Mouse (Mus musculus): ENCODE measurements around the gene Chtop. TPM values are rescaled to one million over a fixed set of nuclear protein-coding genes. Genes with fewer than 3 reads are reported as not detected.
A peak's percentile ranks its signal among the peaks of the same experiment; 100 is the strongest.

Chtop gene
- polyA plus RNA-seq, 2 experiments: 103 to 169 TPM

GRCm38 (mm10) chr3:90454931-90455330 lies 54.4 kb downstream of the Chtop start:
- H3K36me3 ChIP-seq (ENCODE audit: control insufficient read depth, insufficient read depth, low read length): no peaks in the 10 kb centered on the region

GRCm38 (mm10) chr3:90451396-90452095 lies 57.8 kb downstream of the Chtop start:
- ATAC-seq (ENCODE audit: low FRiP score, low read depth): no peak
- 61% methylated on average over 10 of the region's 10 CpGs for WGBS
- H3K4me1 ChIP-seq (ENCODE audit: control insufficient read depth, insufficient read depth, low read length): peaks cover 8% of the 10 kb centered on the region; the same call in 1 of the 2 replicates
- DNase-seq (ENCODE audit: low spot score): no peak
- H3K9me3 ChIP-seq (ENCODE audit: control insufficient read depth, low read length): no peaks in the 10 kb centered on the region
- H3K9ac ChIP-seq (ENCODE audit: low read depth, low read length, severe bottlenecking): no peak overlapping the region
- H3K27me3 ChIP-seq (ENCODE audit: control insufficient read depth, insufficient read depth, low read length): no peaks in the 10 kb centered on the region
- 0 out of 2 replicates have a peak overlapping the region, but pooled peaks have one; percentile 13 for H3K4me2 ChIP-seq (replicated peaks; ENCODE audit: low read depth, low read length, severe bottlenecking)
- TF ChIP-seq POLR2A (IDR thresholded peaks at IDR 0.05; ENCODE audit: borderline replicate concordance, extremely low read depth, insufficient read depth, insufficient read length): no peak
- no peak overlapping the region for H3K27ac ChIP-seq (replicated peaks; ENCODE audit: low read depth, low read length)
- H3K4me3 ChIP-seq (replicated peaks; ENCODE audit: low read length): no peak overlapping the region
- no peaks in the 10 kb centered on the region for H3K36me3 ChIP-seq (ENCODE audit: control insufficient read depth, insufficient read depth, low read length)

More at GRCm38 (mm10) chr3:90454931-90455330, 54.4 kb downstream of the Chtop start:
- 81% methylated on average over 13 of the region's 14 CpGs for WGBS
- DNase-seq (ENCODE audit: low spot score): no peak
- H3K4me3 ChIP-seq (replicated peaks; ENCODE audit: low read length): no peak overlapping the region
- no peak overlapping the region for H3K9ac ChIP-seq (ENCODE audit: low read depth, low read length, severe bottlenecking)
- TF ChIP-seq POLR2A (IDR thresholded peaks at IDR 0.05; ENCODE audit: borderline replicate concordance, extremely low read depth, insufficient read depth, insufficient read length): no peak
- no peak overlapping the region for H3K4me2 ChIP-seq (replicated peaks; ENCODE audit: low read depth, low read length, severe bottlenecking)
- ATAC-seq (ENCODE audit: low FRiP score, low read depth): no peak
- H3K9me3 ChIP-seq (ENCODE audit: control insufficient read depth, low read length): no peaks in the 10 kb centered on the region
- H3K27ac ChIP-seq (replicated peaks; ENCODE audit: low read depth, low read length): no peak overlapping the region
- no peaks in the 10 kb centered on the region for H3K27me3 ChIP-seq (ENCODE audit: control insufficient read depth, insufficient read depth, low read length)
- H3K4me1 ChIP-seq (ENCODE audit: control insufficient read depth, insufficient read depth, low read length): no peaks in the 10 kb centered on the region

DNA sequence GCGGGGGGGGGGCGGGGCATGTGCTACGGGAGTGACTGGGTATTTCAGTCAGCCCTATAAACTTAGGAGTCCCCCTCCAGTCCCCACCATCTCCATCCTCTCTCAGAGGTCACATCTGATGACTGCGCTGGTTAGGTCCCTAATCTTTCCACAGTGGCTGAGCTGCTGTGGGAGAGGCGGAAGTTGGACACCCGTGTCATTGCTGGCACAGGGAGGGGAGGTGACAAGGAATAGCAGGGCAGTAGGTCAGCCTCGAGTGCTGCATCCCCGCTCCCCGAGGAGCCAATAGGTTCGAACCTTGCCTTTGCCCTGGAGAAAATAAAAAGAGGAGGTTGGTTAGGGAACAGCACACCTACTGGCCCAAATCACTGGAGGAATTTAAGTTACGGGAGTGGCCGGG lies 58.4 kb downstream of the Chtop start:
- H3K4me3 ChIP-seq (replicated peaks; ENCODE audit: low read length): no peak overlapping the region
- 0 out of 2 replicates have a peak overlapping the region, but pooled peaks have one; percentile 21 for H3K9ac ChIP-seq (ENCODE audit: low read depth, low read length, severe bottlenecking)
- DNase-seq (ENCODE audit: low spot score): no peak
- H3K4me1 ChIP-seq (ENCODE audit: control insufficient read depth, insufficient read depth, low read length): peaks cover 12% of the 10 kb centered on the region; the same call in 1 of the 2 replicates
- no peak overlapping the region for H3K27ac ChIP-seq (replicated peaks; ENCODE audit: low read depth, low read length)
- no peak for TF ChIP-seq POLR2A (IDR thresholded peaks at IDR 0.05; ENCODE audit: borderline replicate concordance, extremely low read depth, insufficient read depth, insufficient read length)
- H3K4me2 ChIP-seq (replicated peaks; ENCODE audit: low read depth, low read length, severe bottlenecking): peak overlapping the region; percentile 13; the same call in 1 of the 2 replicates
- H3K27me3 ChIP-seq (ENCODE audit: control insufficient read depth, insufficient read depth, low read length): no peaks in the 10 kb centered on the region
- H3K9me3 ChIP-seq (ENCODE audit: control insufficient read depth, low read length): no peaks in the 10 kb centered on the region
- no peak for ATAC-seq (ENCODE audit: low FRiP score, low read depth)
- no peaks in the 10 kb centered on the region for H3K36me3 ChIP-seq (ENCODE audit: control insufficient read depth, insufficient read depth, low read length)
- 26% methylated on average over 11 of the region's 12 CpGs for WGBS

Other genes with a start within 250 kb of the Chtop start
- 21.3 and 25.7 TPM in 2 replicates for gene Dennd4b, start 244.3 kb downstream of the Chtop start, polyA plus RNA-seq (2012; rRNA removed)
- 3.6 and 6.4 TPM in 2 replicates for gene Dennd4b, start 244.3 kb downstream of the Chtop start, polyA plus RNA-seq (2014; fragmentation: Nextera tagmentation; extraction: Ambion mirVana)
- 39.9 and 44.6 TPM in 2 replicates for gene Gatad2b, start 216.3 kb downstream of the Chtop start, polyA plus RNA-seq (2012; rRNA removed)
- gene Gatad2b, start 216.3 kb downstream of the Chtop start, polyA plus RNA-seq (2014; fragmentation: Nextera tagmentation; extraction: Ambion mirVana): 16.8 and 17.6 TPM in 2 replicates
- gene Slc27a3, start 119.6 kb downstream of the Chtop start, polyA plus RNA-seq (2012; rRNA removed): 64.7 and 92.1 TPM in 2 replicates
- 30.5 and 34.7 TPM in 2 replicates for gene Slc27a3, start 119.6 kb downstream of the Chtop start, polyA plus RNA-seq (2014; fragmentation: Nextera tagmentation; extraction: Ambion mirVana)
- gene Ints3, start 75.9 kb downstream of the Chtop start, polyA plus RNA-seq (2012; rRNA removed): 52.8 and 55.9 TPM in 2 replicates
- gene Ints3, start 75.9 kb downstream of the Chtop start, polyA plus RNA-seq (2014; fragmentation: Nextera tagmentation; extraction: Ambion mirVana): 26.0 and 32.5 TPM in 2 replicates
- 15.5 and 16.0 TPM in 2 replicates for gene Npr1, start 43.6 kb downstream of the Chtop start, polyA plus RNA-seq (2012; rRNA removed)
- gene Npr1, start 43.6 kb downstream of the Chtop start, polyA plus RNA-seq (2014; fragmentation: Nextera tagmentation; extraction: Ambion mirVana): 4.8 and 4.9 TPM in 2 replicates
- 117 and 137 TPM in 2 replicates for gene Ilf2, start 33.4 kb downstream of the Chtop start, polyA plus RNA-seq (2012; rRNA removed)
- 169 and 186 TPM in 2 replicates for gene Ilf2, start 33.4 kb downstream of the Chtop start, polyA plus RNA-seq (2014; fragmentation: Nextera tagmentation; extraction: Ambion mirVana)
- 54.8 and 57.8 TPM in 2 replicates for gene Snapin, start 18.5 kb downstream of the Chtop start, polyA plus RNA-seq (2012; rRNA removed)
- 87.6 and 91.3 TPM in 2 replicates for gene Snapin, start 18.5 kb downstream of the Chtop start, polyA plus RNA-seq (2014; fragmentation: Nextera tagmentation; extraction: Ambion mirVana)
- 23.6 and 33.6 TPM in 2 replicates for gene S100a1, start 4.9 kb upstream of the Chtop start, polyA plus RNA-seq (2012; rRNA removed)
- 30.2 and 32.5 TPM in 2 replicates for gene S100a1, start 4.9 kb upstream of the Chtop start, polyA plus RNA-seq (2014; fragmentation: Nextera tagmentation; extraction: Ambion mirVana)
- 21.7 and 34.1 TPM in 2 replicates for gene S100a13, start 4.9 kb upstream of the Chtop start, polyA plus RNA-seq (2012; rRNA removed)
- 37.1 and 44.7 TPM in 2 replicates for gene S100a13, start 4.9 kb upstream of the Chtop start, polyA plus RNA-seq (2014; fragmentation: Nextera tagmentation; extraction: Ambion mirVana)
- gene S100a14, start 17.4 kb upstream of the Chtop start, polyA plus RNA-seq (2012; rRNA removed): 21.3 and 51.3 TPM in 2 replicates
- gene S100a14, start 17.4 kb upstream of the Chtop start, polyA plus RNA-seq (2014; fragmentation: Nextera tagmentation; extraction: Ambion mirVana): 23.7 and 33.4 TPM in 2 replicates
- 81.6 and 88.6 TPM in 2 replicates for gene S100a16, start 27.8 kb upstream of the Chtop start, polyA plus RNA-seq (2012; rRNA removed)
- 232 and 269 TPM in 2 replicates for gene S100a16, start 27.8 kb upstream of the Chtop start, polyA plus RNA-seq (2014; fragmentation: Nextera tagmentation; extraction: Ambion mirVana)
- 0.92 and 1.3 TPM in 2 replicates for gene S100a3, start 51.1 kb upstream of the Chtop start, polyA plus RNA-seq (2012; rRNA removed)
- gene S100a3, start 51.1 kb upstream of the Chtop start, polyA plus RNA-seq (2014; fragmentation: Nextera tagmentation; extraction: Ambion mirVana): 1.00 and 1.1 TPM in 2 replicates
- not detected in 2 replicates for gene S100a2, start 80.7 kb upstream of the Chtop start, polyA plus RNA-seq (2012; rRNA removed)
- not detected in 2 replicates for gene S100a2, start 80.7 kb upstream of the Chtop start, polyA plus RNA-seq (2014; fragmentation: Nextera tagmentation; extraction: Ambion mirVana)
- gene Gm42674, start 92.4 kb upstream of the Chtop start, polyA plus RNA-seq (2012; rRNA removed): not detected in 2 replicates
- gene Gm42674, start 92.4 kb upstream of the Chtop start, polyA plus RNA-seq (2014; fragmentation: Nextera tagmentation; extraction: Ambion mirVana): not detected in 2 replicates
- gene S100a4, start 94.3 kb upstream of the Chtop start, polyA plus RNA-seq (2012; rRNA removed): 18.0 and 26.2 TPM in 2 replicates
- 17.9 and 18.0 TPM in 2 replicates for gene S100a4, start 94.3 kb upstream of the Chtop start, polyA plus RNA-seq (2014; fragmentation: Nextera tagmentation; extraction: Ambion mirVana)
- not detected in 2 replicates for gene S100a5, start 99.0 kb upstream of the Chtop start, polyA plus RNA-seq (2012; rRNA removed)
- gene S100a5, start 99.0 kb upstream of the Chtop start, polyA plus RNA-seq (2014; fragmentation: Nextera tagmentation; extraction: Ambion mirVana): not detected in 2 replicates
- gene S100a6, start 103.4 kb upstream of the Chtop start, polyA plus RNA-seq (2012; rRNA removed): 92.4 and 108 TPM in 2 replicates
- 203 and 233 TPM in 2 replicates for gene S100a6, start 103.4 kb upstream of the Chtop start, polyA plus RNA-seq (2014; fragmentation: Nextera tagmentation; extraction: Ambion mirVana)
- 0.98 and 1.0 TPM in 2 replicates for gene S100a7a, start 144.5 kb upstream of the Chtop start, polyA plus RNA-seq (2012; rRNA removed)
- 0.21 and 0.43 TPM in 2 replicates for gene S100a7a, start 144.5 kb upstream of the Chtop start, polyA plus RNA-seq (2014; fragmentation: Nextera tagmentation; extraction: Ambion mirVana)
- 10.2 and 20.4 TPM in 2 replicates for gene S100a8, start 159.5 kb upstream of the Chtop start, polyA plus RNA-seq (2012; rRNA removed)
- 8.4 and 34.9 TPM in 2 replicates for gene S100a8, start 159.5 kb upstream of the Chtop start, polyA plus RNA-seq (2014; fragmentation: Nextera tagmentation; extraction: Ambion mirVana)
- 14.2 and 15.8 TPM in 2 replicates for gene S100a9, start 186.2 kb upstream of the Chtop start, polyA plus RNA-seq (2012; rRNA removed)
- 9.7 and 29.8 TPM in 2 replicates for gene S100a9, start 186.2 kb upstream of the Chtop start, polyA plus RNA-seq (2014; fragmentation: Nextera tagmentation; extraction: Ambion mirVana)
- gene Pglyrp4, start 217.4 kb upstream of the Chtop start, polyA plus RNA-seq (2012; rRNA removed): 0.19 and 0.23 TPM in 2 replicates
- 0.12 and 0.18 TPM in 2 replicates for gene Pglyrp4, start 217.4 kb upstream of the Chtop start, polyA plus RNA-seq (2014; fragmentation: Nextera tagmentation; extraction: Ambion mirVana)